Mouse (Mus musculus) brain, embryonic 18.5 days (tissue): ENCODE measurements around the gene Bcl6b.

Source experiments
- DNase-seq: peaks from one replicate; pipeline ENCODE4 v3.0.0-alpha.2; 2012; ENCODE audit warnings: low read depth, low spot score

The Bcl6b gene

GRCm38 (mm10) chr11:70213736-70214135, 15.9 kb downstream of the Bcl6b start:
- no peak for DNase-seq

GRCm38 (mm10) chr11:70212896-70213295, 16.7 kb downstream of the Bcl6b start:
- no peak for DNase-seq

- DNase-seq, result no peak
Observed at GRCm38 (mm10) chr11:70212423-70212822, 17.2 kb downstream of the Bcl6b start, which contains the start of gene Slc16a11. Gene Slc16a11, plus strand, starts transcription at chr11:70212752.

- DNase-seq, result no peak
Observed at GRCm38 (mm10) chr11:70211972-70212371, 17.6 kb downstream of the Bcl6b start.

GRCm38 (mm10) chr11:70210681-70211080, 18.9 kb downstream of the Bcl6b start:
- no peak for DNase-seq

- no peak for DNase-seq
Observed at GRCm38 (mm10) chr11:70208778-70209388, 20.7 kb downstream of the Bcl6b start.

GRCm38 (mm10) chr11:70207283-70207682, 22.3 kb downstream of the Bcl6b start:
- DNase-seq, result no peak

GRCm38 (mm10) chr11:70206801-70207200, 22.8 kb downstream of the Bcl6b start:
- no peak for DNase-seq

GRCm38 (mm10) chr11:70201691-70202090, 27.9 kb downstream of the Bcl6b start:
- peak; percentile 46 for DNase-seq

- DNase-seq, result no peak
Observed at GRCm38 (mm10) chr11:70200036-70200608, 29.5 kb downstream of the Bcl6b start.

- no peak for DNase-seq
Observed at GRCm38 (mm10) chr11:70199107-70199506, 30.5 kb downstream of the Bcl6b start.

- DNase-seq, result no peak
Observed at GRCm38 (mm10) chr11:70198332-70198731, 31.3 kb downstream of the Bcl6b start.

- no peak for DNase-seq
Observed at GRCm38 (mm10) chr11:70193354-70194285, 36.0 kb downstream of the Bcl6b start.

- DNase-seq, result no peak
Observed at GRCm38 (mm10) chr11:70192157-70192556, 37.4 kb downstream of the Bcl6b start.

GRCm38 (mm10) chr11:70191188-70191587, 38.4 kb downstream of the Bcl6b start:
- no peak for DNase-seq

GRCm38 (mm10) chr11:70189319-70190134, 40.1 kb downstream of the Bcl6b start:
- no peak for DNase-seq

- DNase-seq, result no peak
Observed at GRCm38 (mm10) chr11:70185120-70185519, 44.5 kb downstream of the Bcl6b start.

GRCm38 (mm10) chr11:70180496-70180895, 49.1 kb downstream of the Bcl6b start:
- DNase-seq, result no peak

GRCm38 (mm10) chr11:70179401-70179800, 50.2 kb downstream of the Bcl6b start:
- DNase-seq, result peak; percentile 8

- DNase-seq, result no peak
Observed at GRCm38 (mm10) chr11:70178756-70179155, 50.8 kb downstream of the Bcl6b start.

GRCm38 (mm10) chr11:70178311-70178710, 51.3 kb downstream of the Bcl6b start:
- no peak for DNase-seq

- DNase-seq, result no peak
Observed at GRCm38 (mm10) chr11:70177647-70178046, 52.0 kb downstream of the Bcl6b start.
